Mouse (Mus musculus) urinary bladder, postnatal 25 days (tissue): ENCODE results near the gene Zbtb24.

Source experiments
- DNase-seq: peaks from one replicate; pipeline ENCODE4 v3.0.0; 2022; ENCODE audit warnings: low spot score

Gene Zbtb24

DNA sequence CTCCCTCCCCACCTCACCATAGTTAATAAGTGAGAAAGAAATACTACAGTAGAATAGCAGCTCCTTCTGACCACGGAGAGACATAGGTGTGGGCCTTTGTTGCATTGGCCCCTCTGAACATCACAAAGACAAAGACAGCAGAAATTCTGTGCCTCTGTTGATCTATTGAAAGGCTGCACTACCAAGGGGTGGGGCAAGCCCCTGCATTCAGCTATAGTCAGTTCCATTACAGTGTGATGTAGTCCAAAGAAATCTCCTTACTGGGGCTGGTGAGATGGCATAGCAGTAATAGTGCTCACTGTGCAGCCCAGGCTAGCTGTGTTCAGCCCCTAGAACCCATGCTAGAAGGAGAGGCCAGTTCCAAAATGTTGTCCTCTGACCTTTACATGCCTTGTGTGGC lies 54.8 kb downstream of the Zbtb24 start:
- no peak for DNase-seq

DNA sequence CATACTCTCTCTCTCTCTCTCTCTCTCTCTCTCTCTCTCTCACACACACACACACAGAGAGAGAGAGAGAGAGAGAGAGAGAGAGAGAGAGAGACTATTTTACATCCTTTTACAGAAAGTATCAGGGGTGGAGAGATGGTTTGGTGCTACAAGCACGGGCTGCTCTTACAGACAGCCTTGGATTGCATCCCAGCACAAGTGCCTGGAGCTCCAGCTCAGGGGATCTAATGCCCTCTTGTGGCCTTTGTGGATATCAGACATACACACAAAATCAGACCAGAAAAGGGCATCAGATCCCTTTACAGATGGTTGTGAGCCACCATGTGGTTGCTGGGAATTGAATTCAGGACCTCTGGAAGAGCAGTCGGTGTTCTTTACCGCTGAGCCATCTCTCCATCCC lies 55.3 kb downstream of the Zbtb24 start:
- peak; percentile 37 for DNase-seq

DNA sequence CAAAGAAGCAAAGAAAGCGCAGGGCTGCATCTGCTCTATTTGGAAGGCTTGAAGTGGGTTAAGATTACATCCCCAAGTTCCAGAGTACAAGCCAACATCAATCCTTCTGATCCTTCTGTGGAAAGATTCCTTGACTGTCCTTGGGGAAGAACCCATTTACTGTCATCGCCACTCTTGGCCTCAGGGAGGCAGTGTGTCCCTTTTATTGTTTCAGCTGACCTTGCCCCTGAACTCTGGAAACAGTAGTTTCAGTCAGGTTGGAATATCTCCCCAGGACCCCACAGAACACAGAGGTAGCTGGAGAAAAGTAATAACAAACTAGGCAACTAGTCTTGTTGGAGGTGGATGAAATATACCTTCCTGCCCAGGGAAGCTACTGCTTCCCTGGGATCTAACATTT lies 59.0 kb downstream of the Zbtb24 start:
- no peak for DNase-seq

DNA sequence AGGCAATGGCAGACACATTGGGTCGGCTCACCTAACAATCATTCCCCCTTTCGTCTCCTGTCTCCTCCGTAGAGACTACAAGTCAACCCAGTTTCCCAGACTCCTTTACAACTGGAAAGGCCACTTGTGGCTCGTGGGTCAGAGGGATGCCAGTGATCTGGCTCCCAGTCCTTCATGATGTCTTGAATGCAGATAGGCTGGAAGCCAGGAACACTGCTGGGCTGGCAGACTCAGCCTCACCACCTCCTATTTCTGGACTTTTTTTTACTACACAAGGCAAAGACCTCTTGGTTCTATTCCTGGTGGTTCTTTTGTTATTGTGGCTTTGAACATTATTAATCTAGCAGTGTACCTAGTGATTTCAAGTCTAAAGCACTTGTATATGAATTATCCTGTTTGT lies 64.1 kb downstream of the Zbtb24 start:
- no peak for DNase-seq

- DNase-seq, result no peak
Measured at GRCm38 (mm10) chr10:41514921-41515320, 64.7 kb downstream of the Zbtb24 start.
